Mouse (Mus musculus): ENCODE results near the gene Pp2d1.
"Not testable (repeated sequence)": the region's sequence is repeated elsewhere in the genome, so short reads cannot be mapped to it uniquely, and the experiment has no call there.

Pp2d1 gene

DNA sequence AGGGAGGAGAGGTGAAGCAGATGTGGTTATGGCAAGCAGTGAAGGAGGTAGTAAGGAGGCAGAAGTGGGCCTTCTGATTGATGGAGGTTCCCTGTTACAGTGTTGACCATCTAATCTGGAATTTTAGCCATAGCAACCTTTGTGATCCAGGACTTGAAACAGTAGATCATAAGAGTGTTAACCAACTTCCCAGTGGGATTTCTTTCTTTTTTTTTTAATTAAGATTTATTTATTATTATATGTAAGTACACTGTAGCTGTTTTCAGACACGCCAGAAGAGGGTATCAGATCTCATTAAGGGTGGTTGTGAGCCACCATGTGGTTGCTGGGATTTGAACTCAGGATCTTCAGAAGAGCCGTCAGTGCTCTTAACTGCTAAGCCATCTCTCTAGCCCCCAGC is at the start of gene Pp2d1:
Gene Pp2d1 (minus strand): TSS at position 101 of the 400 bp plus-strand sequence.
- DNase-seq, result not testable (repeated sequence)

DNA sequence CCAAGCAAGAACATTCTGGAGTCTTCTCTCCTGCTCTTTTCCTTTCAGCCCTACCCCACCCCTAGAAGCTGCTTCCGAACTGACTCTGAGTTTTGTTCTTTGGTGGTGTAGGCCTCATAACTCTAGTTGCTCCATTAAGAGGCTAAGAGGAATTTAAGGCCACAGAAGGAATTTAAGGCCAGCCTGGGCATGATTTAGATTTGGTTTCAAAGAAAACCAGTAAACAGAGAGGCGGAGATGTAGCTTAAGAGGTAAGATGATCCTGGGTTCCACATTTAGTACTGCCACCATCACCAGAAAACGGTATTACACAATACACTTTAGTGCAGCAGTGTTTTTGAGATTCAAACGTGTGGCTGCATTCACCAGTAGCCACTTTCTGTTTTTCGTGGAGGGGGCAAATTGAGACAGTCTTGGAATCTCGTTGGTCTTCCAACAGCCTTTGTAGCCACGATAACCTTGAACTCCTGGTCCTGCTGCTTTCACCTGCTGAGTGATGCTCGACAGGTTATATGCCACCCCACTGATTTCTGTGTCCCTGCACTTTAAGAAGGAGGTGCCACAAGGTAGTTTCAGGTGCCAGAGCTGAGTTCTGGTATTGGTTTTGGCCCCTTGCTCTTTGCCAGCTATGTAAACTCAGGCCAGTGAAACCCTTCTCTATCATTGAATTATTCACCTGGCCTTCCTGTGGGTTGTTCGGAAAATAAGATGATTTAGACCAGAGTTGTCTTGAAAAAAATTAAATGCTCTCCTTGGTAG is 49.0 kb upstream of the Pp2d1 start:
- no peak for DNase-seq

DNA sequence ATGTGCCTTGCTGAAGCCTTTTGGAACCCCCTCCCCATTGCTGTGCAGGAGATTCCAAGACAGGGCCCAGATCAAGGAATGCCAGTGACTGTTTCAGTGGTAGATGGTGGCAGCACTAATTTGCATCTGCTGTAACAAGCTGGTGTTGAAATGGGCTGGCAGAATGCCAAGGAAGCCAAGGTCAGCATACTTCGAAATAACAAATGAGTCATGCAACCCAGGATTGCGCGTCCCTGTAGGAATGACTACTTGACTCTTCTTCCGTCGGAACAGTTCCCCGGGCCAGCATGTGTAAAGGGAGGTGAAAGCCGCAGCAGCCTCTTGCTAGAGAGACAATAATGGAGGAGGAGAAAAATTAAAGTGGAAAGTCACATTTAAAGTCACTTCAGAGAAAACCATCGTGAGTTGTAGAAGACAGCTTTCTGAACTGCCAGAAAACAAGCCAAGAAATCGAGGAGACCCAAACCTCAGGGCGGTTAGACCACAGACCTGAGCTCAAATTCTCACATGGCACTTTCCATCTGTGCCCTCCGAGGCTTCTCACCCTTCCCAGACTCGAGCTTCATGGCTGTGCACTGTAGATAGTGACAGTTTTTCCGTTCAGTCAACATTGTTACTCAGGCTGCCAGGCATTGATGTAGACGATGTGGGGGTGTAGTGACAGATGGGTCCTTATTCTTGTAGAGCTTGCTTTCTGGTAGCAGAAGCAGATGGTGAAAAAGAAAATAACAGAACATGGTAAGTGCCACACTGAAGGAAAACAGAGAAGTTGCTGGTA is 48.0 kb upstream of the Pp2d1 start:
- peak; percentile 74 for DNase-seq

DNA sequence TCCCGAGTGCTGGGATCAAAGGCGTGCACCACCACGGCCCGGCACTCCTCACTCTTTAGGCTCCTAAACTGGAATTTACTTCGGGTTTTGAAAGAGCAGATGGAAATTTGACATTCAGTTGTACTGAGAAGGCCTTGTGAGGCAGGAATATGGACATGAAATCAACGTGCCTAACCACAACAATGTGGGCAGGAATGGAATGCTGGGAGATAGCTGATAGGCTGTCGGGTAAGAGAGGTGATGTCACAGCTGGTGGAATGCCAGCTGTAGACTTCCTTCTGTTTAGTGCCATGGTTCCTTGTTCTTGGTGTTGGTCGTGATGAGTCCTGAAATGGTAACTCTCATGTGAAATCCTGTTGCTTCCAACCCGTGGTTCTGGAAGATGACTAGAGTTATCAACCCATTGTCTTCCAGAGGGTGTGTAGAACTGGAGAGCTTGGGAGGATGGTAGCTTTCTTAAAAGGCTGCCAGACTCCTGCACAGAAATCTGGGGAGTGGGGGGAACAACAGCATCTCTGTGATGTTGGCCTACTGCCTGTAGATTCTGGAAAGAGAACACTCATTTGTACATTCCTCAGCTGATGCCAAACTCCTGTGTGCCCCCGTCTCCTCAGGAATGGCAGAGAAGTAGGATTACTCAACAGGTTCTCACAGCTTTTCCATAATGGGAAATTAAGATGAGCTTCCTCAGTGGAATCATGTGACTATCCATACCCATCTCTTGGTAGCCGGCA is 44.8 kb upstream of the Pp2d1 start:
- no peak for DNase-seq

DNA sequence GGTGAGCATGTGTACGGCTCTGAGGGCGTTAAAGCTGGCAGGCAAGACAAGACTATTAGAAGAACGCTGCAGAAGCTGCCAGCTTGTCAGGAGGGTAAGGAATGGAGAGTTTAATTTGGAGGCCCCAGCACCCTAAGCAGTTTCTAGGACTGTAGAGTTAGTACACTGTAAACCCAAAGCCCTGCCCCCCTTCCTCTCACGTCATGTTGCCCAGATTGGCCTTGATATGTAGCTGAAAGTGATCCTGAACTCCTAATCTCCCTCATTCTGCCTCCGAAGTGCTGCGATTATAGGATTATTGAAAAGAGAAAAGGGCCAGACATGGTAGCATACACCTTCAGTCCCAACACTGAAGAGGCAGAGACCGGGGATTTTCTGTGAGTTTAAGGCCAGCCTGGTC is 43.6 kb upstream of the Pp2d1 start:
- no peak for DNase-seq

DNA sequence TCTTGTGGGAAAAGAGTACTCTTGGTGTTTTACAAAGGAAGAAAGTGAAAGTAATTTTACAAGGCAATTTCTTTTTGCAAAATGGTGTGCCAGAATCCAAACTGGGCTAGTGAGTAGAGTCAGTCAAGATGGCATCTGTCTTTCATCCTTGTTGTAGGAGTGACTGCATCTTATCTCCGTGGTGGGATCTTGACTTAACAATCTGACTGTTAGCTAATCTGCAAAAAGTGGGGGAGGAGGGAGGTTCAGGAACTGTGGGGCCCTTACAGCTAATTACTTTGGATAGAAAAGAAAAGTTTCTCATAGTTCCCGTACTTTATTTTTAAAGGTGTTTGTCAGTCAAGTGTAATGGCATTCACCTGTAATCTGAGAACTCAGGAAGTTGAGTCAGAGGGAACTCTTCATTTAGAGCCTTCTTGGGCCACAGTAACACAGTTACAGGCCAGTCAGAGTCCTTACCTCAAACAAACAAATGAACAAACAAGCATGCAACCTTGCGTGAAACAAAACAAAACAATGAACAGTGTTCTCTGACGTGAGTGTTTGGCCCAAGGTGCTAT is 42.9 kb upstream of the Pp2d1 start:
- DNase-seq, result no peak

DNA sequence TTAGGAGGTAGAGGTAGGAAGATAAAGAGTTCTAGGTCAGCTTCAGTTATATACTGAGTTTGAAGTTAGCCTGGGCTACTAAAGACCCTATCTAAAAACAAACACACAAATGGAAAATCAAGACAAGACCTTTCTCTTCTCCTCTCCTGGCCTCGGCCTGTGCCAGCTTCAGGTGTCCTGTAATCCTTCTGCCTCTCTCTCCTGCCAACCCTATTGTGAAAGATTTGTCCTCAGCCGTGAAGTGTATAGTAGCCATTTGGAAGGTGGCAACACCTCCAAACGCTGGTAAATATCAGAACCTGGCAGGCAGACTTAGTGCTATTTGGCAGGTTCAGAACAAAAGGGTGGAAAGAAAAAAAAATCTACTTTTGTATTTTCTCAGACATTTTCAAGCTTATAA is 41.0 kb upstream of the Pp2d1 start:
- no peak for DNase-seq

DNA sequence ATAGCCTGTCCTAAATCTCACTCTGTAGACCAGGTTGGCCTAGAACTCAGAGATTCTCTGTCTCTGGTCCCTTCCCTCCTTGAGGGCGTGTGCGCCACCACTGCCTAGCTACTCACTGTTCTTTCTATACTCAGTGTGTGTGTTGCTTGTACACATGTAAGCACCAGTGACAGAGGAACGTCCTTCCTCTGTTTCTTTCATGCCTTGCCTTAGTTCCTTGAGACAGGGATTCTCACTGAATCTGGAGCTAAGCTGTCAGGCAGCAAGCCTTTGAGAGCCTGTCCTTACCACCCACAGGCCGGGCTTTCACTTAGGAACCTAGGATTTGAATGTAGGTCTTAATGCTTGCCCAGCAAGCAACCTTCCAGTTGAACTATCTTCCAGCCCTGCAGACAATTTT is 40.4 kb upstream of the Pp2d1 start:
- no peak for DNase-seq

DNA sequence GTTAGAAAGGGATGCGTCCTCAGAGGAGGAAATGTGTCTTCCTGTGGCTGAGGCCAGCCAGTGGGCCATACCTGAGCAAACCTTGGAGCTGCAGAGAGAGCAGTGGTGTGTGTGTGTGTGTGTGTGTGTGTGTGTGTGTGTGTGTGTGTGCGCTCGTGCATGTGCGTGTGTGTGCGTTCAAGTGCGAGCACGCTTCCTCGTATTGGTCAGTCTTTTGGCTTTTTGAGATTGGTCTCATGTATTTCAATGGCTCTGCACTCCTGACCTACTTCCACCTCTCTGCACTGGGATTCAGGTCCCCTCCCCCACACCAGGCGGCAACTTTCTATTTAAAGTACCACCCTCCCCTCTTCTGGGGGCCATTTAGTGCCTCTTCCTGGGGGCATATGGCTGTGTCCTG is 39.5 kb upstream of the Pp2d1 start:
- DNase-seq, result peak; percentile 41

DNA sequence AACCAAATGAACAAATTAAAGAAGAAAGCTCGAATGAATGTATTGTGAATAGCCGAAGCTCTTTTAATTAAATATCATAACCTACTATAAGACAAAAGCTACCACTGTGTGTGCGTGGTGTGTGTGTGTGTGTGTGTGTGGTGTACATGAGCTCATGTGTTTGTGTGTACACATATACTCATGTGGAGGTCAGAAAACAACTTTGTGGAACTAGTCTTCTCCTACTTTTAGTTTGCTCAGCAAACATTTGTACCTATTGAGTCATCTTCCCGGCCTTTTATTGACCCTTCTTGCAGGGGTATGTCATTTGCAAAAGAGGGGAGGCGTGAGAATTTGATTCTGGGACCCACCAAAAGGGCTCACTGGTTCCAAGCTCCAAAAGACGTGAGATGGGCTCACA is 39.0 kb upstream of the Pp2d1 start:
- DNase-seq, result no peak

DNA sequence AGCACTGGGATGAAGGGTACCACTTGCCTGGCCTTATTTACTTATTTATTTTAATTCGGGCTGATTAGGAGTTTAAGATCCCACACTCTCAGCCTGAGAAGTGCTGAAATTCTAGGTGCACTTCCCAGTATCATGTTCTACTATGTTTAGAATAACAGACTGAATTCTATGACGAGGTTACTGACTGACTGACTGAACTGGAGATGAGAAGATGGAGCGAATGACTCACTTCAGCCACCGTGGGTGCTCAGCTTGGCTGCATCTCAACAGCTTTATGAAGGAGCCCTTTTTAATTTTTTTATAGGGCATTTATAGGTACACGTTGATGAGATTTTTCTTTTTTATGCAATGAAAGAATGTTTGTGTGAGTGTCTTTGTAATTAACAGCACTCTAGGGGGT is 38.5 kb upstream of the Pp2d1 start:
- no peak for DNase-seq

DNA sequence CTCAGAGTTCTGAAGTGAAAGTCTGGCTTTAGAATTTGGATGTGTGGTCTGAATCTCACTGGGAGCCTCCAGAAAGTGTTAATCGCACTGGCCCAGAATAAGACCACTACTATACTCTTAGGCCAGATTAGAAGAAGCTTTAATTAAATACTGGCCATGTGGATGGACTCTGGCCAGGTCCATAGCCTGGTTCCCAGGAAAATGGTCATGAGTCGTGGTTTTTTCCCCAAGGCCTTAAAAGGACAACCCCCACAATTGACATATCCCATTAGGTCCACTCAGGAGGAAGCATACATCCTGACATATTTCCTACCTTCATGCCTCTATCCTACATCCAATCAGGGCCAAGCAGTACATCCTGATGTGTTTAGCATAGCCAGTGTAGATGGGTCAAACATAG is 37.9 kb upstream of the Pp2d1 start:
- DNase-seq, result no peak

DNA sequence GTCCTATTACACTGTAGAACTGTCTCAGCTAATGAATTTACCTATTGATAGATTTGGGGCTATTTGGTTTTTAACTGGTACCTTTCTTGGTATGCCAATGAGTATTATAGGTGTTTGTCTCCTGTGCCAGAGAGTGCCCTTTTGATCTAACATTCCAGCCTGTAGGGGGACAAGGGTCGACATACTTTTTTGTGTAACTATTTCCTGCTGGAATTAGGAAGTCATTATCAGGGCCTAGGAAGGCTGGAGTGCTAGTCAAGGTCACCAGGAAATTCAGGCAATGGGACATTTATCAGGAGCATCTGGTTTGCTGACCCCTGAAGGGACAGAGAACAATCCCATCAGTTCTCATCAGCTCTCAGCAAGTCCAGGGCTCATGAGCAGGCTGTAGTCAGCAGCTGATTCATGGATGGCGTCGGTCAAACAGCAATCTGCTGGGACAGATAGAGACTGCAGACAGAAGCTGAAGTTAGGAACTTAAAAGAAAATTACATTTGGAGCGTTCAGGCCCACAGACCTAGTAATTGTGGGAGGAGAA is 33.8 kb upstream of the Pp2d1 start:
- DNase-seq, result no peak

DNA sequence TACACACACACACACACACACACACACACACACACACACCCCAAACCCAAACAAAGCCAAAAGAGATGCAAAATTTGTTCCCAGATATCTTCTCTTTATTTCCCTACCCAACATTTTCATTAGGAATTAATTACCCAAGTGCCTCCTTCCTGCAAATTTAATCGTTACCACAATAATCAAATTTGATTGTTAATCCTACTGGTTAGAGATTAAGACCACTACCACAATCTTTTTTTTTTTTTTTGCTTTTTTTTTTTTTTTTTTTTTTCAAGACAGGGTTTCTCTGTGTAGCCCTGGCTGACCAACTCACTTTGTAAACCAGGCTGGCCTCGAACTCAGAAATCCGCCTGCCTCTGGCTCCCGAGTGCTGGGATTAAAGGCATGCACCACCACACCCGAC is 31.7 kb upstream of the Pp2d1 start:
- DNase-seq, result not testable (repeated sequence)

DNA sequence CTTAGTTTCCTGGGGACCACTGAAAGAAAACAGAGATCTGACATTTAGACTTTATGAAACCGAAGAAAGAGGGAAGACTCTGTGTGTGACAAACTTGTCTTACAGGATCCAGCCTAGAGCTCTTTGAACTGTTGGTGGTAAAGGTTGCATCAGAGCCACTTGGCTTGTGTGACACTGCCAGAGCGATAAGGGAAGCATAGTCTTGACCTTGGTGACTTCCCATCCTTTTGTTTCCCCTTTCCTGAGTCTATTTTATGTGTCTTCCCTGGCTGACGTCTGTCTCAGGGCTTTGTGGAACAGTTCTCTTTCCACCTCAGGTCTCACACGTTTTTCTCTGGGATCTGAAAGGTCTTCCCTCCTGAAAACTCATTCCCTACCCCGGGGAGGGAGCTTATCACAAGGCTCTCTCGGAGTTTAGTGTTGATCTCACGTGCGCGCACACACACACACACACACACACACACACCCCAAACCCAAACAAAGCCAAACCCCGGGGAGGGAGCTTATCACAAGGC is 31.2 kb upstream of the Pp2d1 start:
- peak; percentile 67 for DNase-seq

DNA sequence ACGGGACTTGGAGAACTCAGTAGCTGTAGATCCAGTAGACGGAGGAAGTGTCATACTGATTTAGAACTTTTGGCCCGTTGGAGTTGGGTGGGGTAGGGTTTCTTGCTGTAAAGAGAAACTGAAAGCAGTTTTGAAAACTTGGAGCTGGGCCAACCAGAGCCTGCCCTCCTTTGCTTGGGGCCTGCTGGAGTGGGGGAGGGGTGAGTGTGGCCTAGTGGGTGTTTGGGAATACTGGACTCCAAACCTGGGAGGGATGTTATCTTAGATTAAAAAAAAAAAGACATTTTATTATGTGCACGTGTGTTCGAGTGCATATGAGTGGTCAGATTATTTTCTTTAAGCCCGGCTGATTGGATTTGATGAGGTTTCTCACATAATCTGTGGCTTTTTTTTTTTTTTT is 30.6 kb upstream of the Pp2d1 start:
- DNase-seq, result peak; percentile 80

DNA sequence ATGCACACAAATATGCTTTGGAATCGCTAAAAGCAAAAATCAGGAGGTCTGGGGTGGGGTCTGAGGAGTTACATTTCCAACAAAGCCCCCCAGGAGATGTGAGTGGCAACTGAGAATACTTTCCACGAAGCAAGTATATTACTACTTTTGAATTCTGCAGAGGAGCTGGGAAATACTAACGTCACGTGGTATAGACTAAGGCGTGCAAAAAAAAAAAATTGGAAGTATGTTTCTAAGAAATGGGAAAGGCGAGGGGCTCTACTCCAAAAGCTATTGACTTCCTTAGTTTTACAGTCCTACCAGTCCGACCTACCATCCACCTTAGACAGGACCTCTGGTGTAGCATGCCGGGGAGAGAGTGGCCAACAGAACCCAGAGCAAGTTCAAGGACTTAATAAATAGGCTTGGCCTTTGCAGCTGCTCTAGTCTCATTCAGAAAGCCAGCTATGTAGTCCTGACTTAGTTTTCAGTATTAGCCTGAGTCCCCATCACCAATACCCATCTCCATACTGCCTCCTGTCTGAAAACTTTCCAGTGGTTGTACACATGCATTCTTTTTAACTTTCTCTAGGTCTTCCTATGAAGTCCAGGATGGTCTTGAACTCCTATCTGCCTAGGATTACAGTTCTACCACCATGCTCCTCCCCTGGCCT is 29.6 kb upstream of the Pp2d1 start:
- no peak for DNase-seq

DNA sequence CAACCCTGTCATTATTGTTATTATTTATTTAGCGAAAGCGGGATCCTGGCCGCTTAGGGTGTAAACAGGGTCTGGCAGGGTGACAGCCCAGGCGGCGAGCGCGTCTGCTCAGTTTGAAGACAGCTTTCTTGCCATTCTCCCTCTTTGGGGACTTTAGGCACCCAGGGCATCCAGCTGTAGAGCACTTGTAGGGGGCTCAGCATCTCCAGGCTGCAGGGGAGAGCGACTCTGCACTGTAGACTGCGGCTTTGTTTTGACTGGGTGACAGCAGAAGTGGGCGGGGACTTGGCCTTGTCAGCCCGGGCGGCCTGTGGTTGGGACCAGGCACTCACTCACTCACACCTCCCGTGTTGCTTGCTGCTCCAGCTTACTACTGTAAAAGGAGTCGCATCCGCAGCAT is 28.9 kb upstream of the Pp2d1 start:
- peak; percentile 93 for DNase-seq

DNA sequence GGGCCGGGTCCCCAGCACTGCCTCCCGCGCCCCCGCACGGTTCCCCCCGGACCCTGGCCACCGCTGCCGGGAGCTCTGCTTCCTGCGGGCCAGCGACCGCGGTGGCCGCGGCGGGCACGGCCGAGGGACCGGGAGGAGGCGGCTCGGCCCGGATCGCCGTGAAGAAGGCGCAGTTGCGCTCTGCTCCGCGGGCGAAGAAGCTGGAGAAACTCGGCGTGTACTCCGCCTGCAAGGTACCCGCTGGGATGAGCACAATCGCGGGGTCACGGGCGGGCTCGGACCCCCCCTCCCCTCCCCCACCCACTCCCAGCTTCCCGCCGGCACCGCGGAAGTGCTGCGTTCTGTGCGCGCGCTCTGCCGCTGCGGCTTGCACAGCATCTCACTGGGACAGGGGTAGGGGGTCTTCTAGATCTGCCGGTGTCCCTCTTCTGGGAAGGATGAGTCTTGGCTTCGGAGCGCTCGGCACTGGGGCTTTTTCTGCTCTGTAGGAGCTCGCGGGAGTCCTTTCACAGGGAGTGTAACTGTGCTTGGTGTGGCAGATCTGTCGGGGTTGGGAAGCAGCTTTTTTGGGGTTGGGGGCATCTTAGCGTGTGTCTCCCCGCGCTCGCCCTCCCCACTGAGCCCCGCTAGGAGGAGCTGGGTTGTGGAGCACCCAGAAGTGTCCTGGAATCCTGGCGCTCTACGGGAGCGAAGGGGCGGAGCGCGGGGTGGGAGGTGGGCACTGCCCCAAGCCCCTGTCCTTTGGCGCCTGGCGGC is 28.3 kb upstream of the Pp2d1 start:
- peak; percentile 67 for DNase-seq

DNA sequence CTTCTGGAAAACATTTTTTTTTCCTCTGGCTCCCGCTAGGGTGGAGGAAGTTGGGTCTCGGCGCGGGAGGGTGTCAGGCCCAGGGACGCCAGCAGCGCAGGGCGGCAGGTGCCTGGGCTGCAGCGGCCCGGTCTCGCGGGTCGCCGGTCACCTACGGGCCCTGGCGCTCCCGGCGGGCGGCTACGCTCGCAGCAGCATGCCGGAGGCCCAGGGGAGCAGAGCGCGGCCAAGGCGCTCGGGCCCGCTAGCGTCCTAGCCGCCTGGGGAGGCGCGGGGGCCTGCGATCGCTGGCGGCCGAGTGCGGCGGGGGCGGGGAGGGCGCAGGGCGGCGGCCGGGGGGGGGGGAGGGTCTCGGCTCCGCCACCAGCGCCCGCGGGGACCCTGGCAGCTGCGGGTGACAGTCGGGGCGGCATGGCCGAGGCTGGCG is 27.7 kb upstream of the Pp2d1 start:
- DNase-seq, result peak; percentile 84

DNA sequence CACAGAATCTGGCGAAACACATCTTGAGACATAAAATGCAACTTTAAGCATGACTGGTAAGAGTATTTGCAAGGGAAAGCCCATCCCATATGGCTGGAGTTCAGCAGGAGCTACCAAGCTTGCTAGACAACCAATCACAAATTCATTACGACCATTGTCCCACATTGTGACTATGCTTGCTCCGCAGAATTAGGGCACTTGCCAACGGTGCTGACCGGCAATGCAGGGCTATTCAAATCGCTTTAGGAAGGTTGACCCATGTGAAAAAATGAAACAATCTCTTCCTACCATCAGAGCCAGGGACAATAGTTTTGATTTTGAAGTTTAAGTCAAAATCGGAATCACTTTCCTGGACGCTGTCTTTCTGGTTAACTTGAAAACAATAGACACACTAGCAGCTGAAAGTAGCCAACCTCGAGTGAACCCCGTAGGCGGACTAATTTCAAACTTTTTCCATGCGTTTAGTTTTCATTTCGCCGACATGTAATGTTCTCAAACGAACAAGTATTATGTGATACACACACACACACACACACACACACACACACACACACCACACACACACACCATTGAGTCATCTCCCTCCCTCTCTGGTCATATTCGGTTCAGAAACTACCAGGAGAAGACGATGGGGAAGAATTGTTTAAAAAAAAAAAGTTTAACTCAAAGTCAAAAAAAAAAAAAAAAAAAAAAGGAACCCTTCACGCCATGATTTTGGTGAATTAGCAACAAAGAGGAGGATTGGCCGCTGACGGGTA is 27.1 kb upstream of the Pp2d1 start, which contains the start of gene Kat2b:
Gene Kat2b (plus strand): TSS at position 701 of the 758 bp plus-strand sequence.
- peak; percentile 42 for DNase-seq
